In the genomic region with DNA sequence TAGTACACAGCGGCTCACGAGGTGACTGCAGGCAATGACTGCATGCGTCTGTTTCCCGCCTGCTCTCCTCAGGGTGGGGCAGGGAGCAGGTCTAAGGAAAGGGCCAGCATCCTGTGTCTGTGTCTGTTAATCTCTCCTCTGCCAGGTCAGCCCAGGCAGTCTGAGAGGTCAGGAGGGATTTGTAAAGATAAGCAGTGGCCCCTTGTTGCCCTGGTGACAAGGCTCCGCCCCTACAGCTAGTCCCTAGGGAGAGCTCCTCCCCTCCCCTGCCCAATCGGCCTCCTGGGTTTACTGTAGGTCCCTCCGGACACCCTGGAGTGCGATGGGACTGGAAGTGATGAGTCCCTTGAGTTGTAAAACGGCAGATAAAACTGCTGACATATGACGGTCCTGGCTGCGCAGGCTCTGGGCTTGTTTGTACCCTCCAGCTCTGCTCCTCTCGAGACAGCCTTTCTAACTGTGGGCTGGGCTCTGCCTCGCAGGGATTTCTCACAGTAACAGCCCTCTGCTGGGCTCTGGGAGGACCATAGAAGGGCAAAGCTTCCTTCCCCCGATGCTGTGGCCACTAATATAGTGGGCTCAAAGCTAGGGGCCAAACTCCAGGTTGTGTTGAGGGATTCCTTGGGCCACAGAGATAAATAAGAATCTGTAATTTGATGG, we compare ENCODE assay signal across 8 mouse cellular contexts. TPM values are rescaled to one million over a fixed set of nuclear protein-coding genes. Genes with fewer than 3 reads are reported as not detected.
A peak's percentile ranks its signal among the peaks of the same experiment; 100 is the strongest.
DNase-seq lines count a peak whose midpoint lies in the region; ATAC-seq and TF ChIP-seq lines count a peak whose summit lies in the region.

No protein-coding gene starts in this region.

- no peaks in the 10 kb centered on the region for H3K36me3 ChIP-seq in hindbrain, embryonic 13.5 days
- no peaks in the 10 kb centered on the region for H3K36me3 ChIP-seq in liver, adult 2 months (ENCODE audit: control insufficient read depth, insufficient read depth, low read length)
- no peaks in the 10 kb centered on the region for H3K36me3 ChIP-seq in myocyte (ENCODE audit: control insufficient read depth, insufficient read depth)

- H3K4me1 ChIP-seq in hindbrain, embryonic 13.5 days (replicated peaks) = peaks cover 66% of the 10 kb centered on the region
- 0 out of 2 replicates have a peak, but pooled peaks cover 2% of the 10 kb centered on the region for H3K4me1 ChIP-seq in liver, adult 2 months (ENCODE audit: control insufficient read depth, insufficient read depth, low read length)

- peak overlapping the region; percentile 48 for H3K4me2 ChIP-seq in hindbrain, embryonic 13.5 days
- H3K4me2 ChIP-seq in myocyte (ENCODE audit: low read depth) = peak overlapping the region; percentile 54

- peak overlapping the region; percentile 6; the same call in 1 of the 2 replicates for H3K27ac ChIP-seq in hindbrain, embryonic 13.5 days
- no peak overlapping the region for H3K27ac ChIP-seq in liver, adult 2 months (replicated peaks; ENCODE audit: insufficient read depth, low read depth, low read length)

- no peak for DNase-seq in frontal cortex, postnatal 10 days (ENCODE audit: low spot score in 2 of 2)
- DNase-seq in liver, adult 2 months (ENCODE audit: extremely low read depth, low read depth, low spot score) = peak; percentile 19
- no peak for DNase-seq in thymus, postnatal 36 days
- DNase-seq in cerebellum, adult 11-12 months = no peak

- no peak for TF ChIP-seq CTCF in liver, adult 2 months (IDR thresholded peaks at IDR 0.05; ENCODE audit: low read depth, low read length)

- peak overlapping the region; percentile 18 for H3K4me3 ChIP-seq in hindbrain, embryonic 13.5 days
- H3K4me3 ChIP-seq in liver, adult 2 months (ENCODE audit: insufficient read depth, low read depth, low read length) = no peak overlapping the region
- no peak overlapping the region for H3K4me3 ChIP-seq in myocyte

- no peak for TF ChIP-seq POLR2A in liver, adult 2 months (IDR thresholded peaks at IDR 0.05; ENCODE audit: extremely low read depth, insufficient read depth, low read length)
- TF ChIP-seq POLR2A in myocyte (IDR thresholded peaks at IDR 0.05; ENCODE audit: insufficient read length, low read depth) = no peak

- no peaks in the 10 kb centered on the region for H3K9me3 ChIP-seq in hindbrain, embryonic 13.5 days

- H3K27me3 ChIP-seq in hindbrain, embryonic 13.5 days = peaks cover 15% of the 10 kb centered on the region
- H3K27me3 ChIP-seq in liver, adult 2 months (ENCODE audit: control insufficient read depth, insufficient read depth, low read length) = 0 out of 2 replicates have a peak, but pooled peaks cover 3% of the 10 kb centered on the region
- peaks cover 8% of the 10 kb centered on the region for H3K27me3 ChIP-seq in myocyte (ENCODE audit: control insufficient read depth, insufficient read depth, insufficient read length)

- 0 out of 2 replicates have a peak, but pooled peaks have one; percentile 35 for ATAC-seq in frontal cortex, adult (ENCODE audit: low TSS enrichment)
- peak; percentile 66 for ATAC-seq in erythroblast, adult 5-6 weeks (replicated peaks; ENCODE audit: low FRiP score, poor library complexity, severe bottlenecking)
- peak; percentile 9; the same call in 1 of the 2 replicates for ATAC-seq in hindbrain, embryonic 13.5 days (ENCODE audit: low FRiP score)

- no peak overlapping the region for H3ac ChIP-seq in myocyte (ENCODE audit: control insufficient read depth, insufficient read length)

- under 1% methylated on average over 14 of the region's 14 CpGs for WGBS in hindbrain, embryonic 13.5 days
- 15% methylated on average over 14 of the region's 14 CpGs for WGBS in liver, adult 2 months

- H3K79me2 ChIP-seq in liver, adult 2 months (ENCODE audit: control insufficient read depth, insufficient read depth, low read length) = no peaks in the 10 kb centered on the region
- H3K79me2 ChIP-seq in myocyte (ENCODE audit: control insufficient read depth, insufficient read depth) = no peaks in the 10 kb centered on the region

- H3K9ac ChIP-seq in hindbrain, embryonic 13.5 days = 0 out of 2 replicates have a peak overlapping the region, but pooled peaks have one; percentile 25
- H3K9ac ChIP-seq in liver, adult 2 months (ENCODE audit: low read depth, low read length) = no peak overlapping the region

TF ChIP-seq in myocyte, 11 proteins besides CTCF, POLR2A, EP300 and RAD21:
- no peak for TF ChIP-seq TCF3 (IDR thresholded peaks at IDR 0.05; ENCODE audit: insufficient read length, low read depth)
- no peak for TF ChIP-seq MYOD1 (IDR thresholded peaks at IDR 0.05; ENCODE audit: control insufficient read depth in 1 of 3, insufficient read length in 2 of 3, low read depth in 2 of 3)
- no peak for TF ChIP-seq MYOG (IDR thresholded peaks at IDR 0.05; ENCODE audit: control insufficient read depth in 1 of 3, insufficient read depth in 1 of 3, insufficient read length in 2 of 3, low read depth in 2 of 3)
- TF ChIP-seq POLR2AphosphoS2 (IDR thresholded peaks at IDR 0.05; ENCODE audit: insufficient read length, low read depth) = no peak
- TF ChIP-seq REST (IDR thresholded peaks at IDR 0.05; ENCODE audit: insufficient read depth, insufficient read length) = no peak
- TF ChIP-seq E2F4 (IDR thresholded peaks at IDR 0.05; ENCODE audit: insufficient read depth) = no peak
- TF ChIP-seq SRF (IDR thresholded peaks at IDR 0.05; ENCODE audit: control insufficient read depth, insufficient read length, low read depth) = no peak
- no peak for TF ChIP-seq USF1 (IDR thresholded peaks at IDR 0.05; ENCODE audit: low read depth)
- TF ChIP-seq TCF12 (IDR thresholded peaks at IDR 0.05; ENCODE audit: insufficient read depth, poor library complexity, severe bottlenecking) = no peak
- TF ChIP-seq MAX (IDR thresholded peaks at IDR 0.05; ENCODE audit: low read depth) = no peak
- TF ChIP-seq CEBPB (IDR thresholded peaks at IDR 0.05; ENCODE audit: insufficient read depth, poor library complexity, severe bottlenecking) = no peak

RNA-seq across cellular contexts. Expression of a gene that starts 4.4 kb away (rescaled TPM):
- not detected in 2 replicates for total RNA-seq in erythroblast, adult 5-6 weeks (2015; ENCODE audit: low replicate concordance)
- total RNA-seq in erythroblast, adult 5-6 weeks (2017; ENCODE audit: low replicate concordance) = not detected in 2 replicates
- polyA plus RNA-seq in hindbrain, embryonic 13.5 days (2015; fragmentation: Nextera tagmentation; extraction: Ambion mirVana) = 6.8 and 7.5 TPM in 2 replicates
- total RNA-seq in liver, adult 2 months (2014; rRNA removed) = not detected in 2 replicates
- 0.04 and 0.10 TPM in 2 replicates for polyA plus RNA-seq in liver, adult 2 months (2012; rRNA removed)
- not detected for polyA plus RNA-seq in myocyte (2012; fragmentation: generic; extraction: Trizol)

Comparison
In these comparisons a context has a peak if more than half of its experiments do, and no peak if none do; other contexts are left out.
1. ATAC-seq: peak in every context shown above with its lines; median percentile 66 in erythroblast, adult 5-6 weeks; 35 in frontal cortex, adult; 9 in hindbrain, embryonic 13.5 days.